Mouse (Mus musculus): Measurements from ENCODE around the gene Phactr1. TPM values are rescaled to one million over a fixed set of nuclear protein-coding genes. Genes with fewer than 3 reads are reported as not detected.
"Not testable (repeated sequence)": the region's sequence is repeated elsewhere in the genome, so short reads cannot be mapped to it uniquely, and the experiment has no call there.

Phactr1 gene
- polyA plus RNA-seq, 2 experiments = 3.6 to 6.7 TPM

DNA sequence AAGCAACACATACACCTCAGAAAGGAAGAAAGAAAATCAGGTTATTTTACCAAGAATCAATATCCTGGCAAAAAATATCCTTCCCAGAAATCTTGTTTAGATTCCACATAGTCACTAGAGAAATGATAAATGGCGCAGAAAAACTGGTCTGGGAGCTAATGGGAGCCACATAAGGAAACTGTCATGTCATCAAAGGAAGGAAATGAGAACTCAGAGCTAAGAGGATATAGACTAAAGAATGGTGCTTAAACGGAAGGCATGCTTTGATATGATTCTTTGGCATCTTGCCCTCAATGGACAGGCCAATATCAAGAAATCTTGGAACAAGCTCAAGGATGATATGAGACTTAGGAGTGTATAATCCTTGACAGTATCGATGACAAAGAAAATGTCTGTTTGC is 263.7 kb downstream of the Phactr1 start:
- DNase-seq (ENCODE audit: low spot score) (peak; percentile 13), ATAC-seq (ENCODE audit: low FRiP score, low read depth) (no peak)
- 69% methylated on average over 3 of the region's 3 CpGs for WGBS
- H3K4me2 ChIP-seq (replicated peaks; ENCODE audit: low read depth, low read length, severe bottlenecking) = no peak overlapping the region
- H3K4me1 ChIP-seq (ENCODE audit: control insufficient read depth, insufficient read depth, low read length) = no peaks in the 10 kb centered on the region
- TF ChIP-seq POLR2A (IDR thresholded peaks at IDR 0.05; ENCODE audit: borderline replicate concordance, extremely low read depth, insufficient read depth, insufficient read length) = no peak
- no peak overlapping the region for H3K4me3 ChIP-seq (replicated peaks; ENCODE audit: low read length)
- H3K27me3 ChIP-seq (ENCODE audit: control insufficient read depth, insufficient read depth, low read length) = no peaks in the 10 kb centered on the region
- no peaks in the 10 kb centered on the region for H3K9me3 ChIP-seq (ENCODE audit: control insufficient read depth, low read length)
- no peak overlapping the region for H3K9ac ChIP-seq (ENCODE audit: low read depth, low read length, severe bottlenecking)
- H3K27ac ChIP-seq (replicated peaks; ENCODE audit: low read depth, low read length) = no peak overlapping the region
- H3K36me3 ChIP-seq (ENCODE audit: control insufficient read depth, insufficient read depth, low read length) = no peaks in the 10 kb centered on the region

DNA sequence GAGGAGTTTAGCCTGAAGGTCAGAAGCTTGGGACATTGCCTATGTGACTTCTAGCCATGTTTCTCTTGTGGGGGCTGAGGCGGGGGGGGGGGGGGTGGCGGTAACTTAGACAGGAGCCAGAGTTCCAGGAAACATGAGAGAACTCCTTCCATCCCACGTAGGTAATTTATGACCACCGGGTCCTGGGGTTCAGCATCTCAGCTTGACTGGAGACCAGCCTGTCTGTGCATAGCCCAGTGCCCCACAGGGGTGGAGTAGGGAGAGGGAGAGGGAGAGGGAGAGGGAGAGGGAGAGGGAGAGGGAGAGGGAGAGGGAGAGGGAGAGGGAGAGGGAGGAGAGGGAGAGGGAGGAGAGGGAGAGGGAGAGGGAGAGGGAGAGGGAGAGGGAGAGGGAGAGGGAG is 264.8 kb downstream of the Phactr1 start:
- H3K9me3 ChIP-seq (ENCODE audit: control insufficient read depth, low read length); H3K9ac ChIP-seq (ENCODE audit: low read depth, low read length, severe bottlenecking); H3K4me2 ChIP-seq (replicated peaks; ENCODE audit: low read depth, low read length, severe bottlenecking); H3K27me3 ChIP-seq (ENCODE audit: control insufficient read depth, insufficient read depth, low read length); H3K27ac ChIP-seq (replicated peaks; ENCODE audit: low read depth, low read length); H3K36me3 ChIP-seq (ENCODE audit: control insufficient read depth, insufficient read depth, low read length); ATAC-seq (ENCODE audit: low FRiP score, low read depth); H3K4me1 ChIP-seq (ENCODE audit: control insufficient read depth, insufficient read depth, low read length); DNase-seq (ENCODE audit: low spot score); H3K4me3 ChIP-seq (replicated peaks; ENCODE audit: low read length): not testable (repeated sequence)
- WGBS = 39% methylated on average over 4 of the region's 4 CpGs

DNA sequence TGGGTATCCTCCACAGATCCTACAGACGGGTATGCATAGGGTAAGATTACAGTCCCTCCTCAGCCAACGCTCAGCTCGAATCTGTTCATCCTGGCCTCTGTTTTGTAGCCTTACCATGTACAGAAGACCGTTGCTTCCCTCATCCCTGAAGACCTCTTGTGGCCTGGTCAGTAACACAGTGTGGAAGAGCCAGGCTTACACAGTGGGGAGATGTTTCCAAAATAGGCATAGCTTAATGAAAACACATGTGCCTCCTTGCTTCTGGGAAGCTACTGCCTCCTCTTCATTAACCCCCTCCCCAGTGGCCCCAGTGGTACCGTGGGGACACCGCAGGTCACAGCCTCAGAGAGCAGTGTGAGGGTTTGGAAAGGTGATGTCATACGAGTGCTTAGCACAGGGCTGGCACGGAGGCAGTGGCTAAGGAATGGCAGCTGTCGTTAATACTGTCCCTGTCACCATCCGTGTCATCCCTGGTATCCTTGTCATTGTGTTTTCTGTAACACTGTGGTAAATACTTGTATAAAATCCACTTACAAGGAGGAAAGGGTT is 268.4 kb downstream of the Phactr1 start:
- no peak overlapping the region for H3K27ac ChIP-seq (replicated peaks; ENCODE audit: low read depth, low read length)
- H3K36me3 ChIP-seq (ENCODE audit: control insufficient read depth, insufficient read depth, low read length) = no peaks in the 10 kb centered on the region
- no peaks in the 10 kb centered on the region for H3K4me1 ChIP-seq (ENCODE audit: control insufficient read depth, insufficient read depth, low read length)
- H3K9ac ChIP-seq (ENCODE audit: low read depth, low read length, severe bottlenecking) = no peak overlapping the region
- no peaks in the 10 kb centered on the region for H3K27me3 ChIP-seq (ENCODE audit: control insufficient read depth, insufficient read depth, low read length)
- ATAC-seq (ENCODE audit: low FRiP score, low read depth) (no peak), DNase-seq (ENCODE audit: low spot score) (no peak)
- H3K4me3 ChIP-seq (replicated peaks; ENCODE audit: low read length) = no peak overlapping the region
- 77% methylated on average over 10 of the region's 10 CpGs for WGBS
- no peaks in the 10 kb centered on the region for H3K9me3 ChIP-seq (ENCODE audit: control insufficient read depth, low read length)
- no peak overlapping the region for H3K4me2 ChIP-seq (replicated peaks; ENCODE audit: low read depth, low read length, severe bottlenecking)
- no peak for TF ChIP-seq POLR2A (IDR thresholded peaks at IDR 0.05; ENCODE audit: borderline replicate concordance, extremely low read depth, insufficient read depth, insufficient read length)

DNA sequence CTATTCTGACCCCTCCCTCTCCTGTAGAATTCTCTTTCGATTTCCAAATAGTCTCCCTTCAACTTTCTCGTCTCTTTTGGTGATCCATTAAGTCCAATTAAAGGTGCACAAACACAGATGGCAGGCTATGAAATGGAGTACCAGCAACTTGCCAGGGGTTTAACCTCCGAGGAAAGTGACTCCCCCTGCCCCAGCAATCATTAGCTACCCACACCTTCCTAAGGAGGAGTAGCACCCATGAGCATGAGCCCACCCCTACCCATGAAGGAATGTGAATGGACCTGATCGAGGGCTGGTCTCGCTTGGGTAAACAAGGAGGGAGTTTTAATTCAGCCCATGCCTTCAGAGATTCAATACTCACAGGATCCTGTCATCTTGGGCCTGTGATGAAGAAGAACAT is 268.9 kb downstream of the Phactr1 start:
- no peak overlapping the region for H3K4me2 ChIP-seq (replicated peaks; ENCODE audit: low read depth, low read length, severe bottlenecking)
- no peaks in the 10 kb centered on the region for H3K27me3 ChIP-seq (ENCODE audit: control insufficient read depth, insufficient read depth, low read length)
- 65% methylated on average over 5 of the region's 5 CpGs for WGBS
- no peaks in the 10 kb centered on the region for H3K4me1 ChIP-seq (ENCODE audit: control insufficient read depth, insufficient read depth, low read length)
- no peak for ATAC-seq (ENCODE audit: low FRiP score, low read depth)
- H3K36me3 ChIP-seq (ENCODE audit: control insufficient read depth, insufficient read depth, low read length) = no peaks in the 10 kb centered on the region
- no peak overlapping the region for H3K4me3 ChIP-seq (replicated peaks; ENCODE audit: low read length)
- H3K9ac ChIP-seq (ENCODE audit: low read depth, low read length, severe bottlenecking) = no peak overlapping the region
- H3K27ac ChIP-seq (replicated peaks; ENCODE audit: low read depth, low read length) = no peak overlapping the region
- DNase-seq (ENCODE audit: low spot score) = no peak
- H3K9me3 ChIP-seq (ENCODE audit: control insufficient read depth, low read length) = no peaks in the 10 kb centered on the region
- no peak for TF ChIP-seq POLR2A (IDR thresholded peaks at IDR 0.05; ENCODE audit: borderline replicate concordance, extremely low read depth, insufficient read depth, insufficient read length)

DNA sequence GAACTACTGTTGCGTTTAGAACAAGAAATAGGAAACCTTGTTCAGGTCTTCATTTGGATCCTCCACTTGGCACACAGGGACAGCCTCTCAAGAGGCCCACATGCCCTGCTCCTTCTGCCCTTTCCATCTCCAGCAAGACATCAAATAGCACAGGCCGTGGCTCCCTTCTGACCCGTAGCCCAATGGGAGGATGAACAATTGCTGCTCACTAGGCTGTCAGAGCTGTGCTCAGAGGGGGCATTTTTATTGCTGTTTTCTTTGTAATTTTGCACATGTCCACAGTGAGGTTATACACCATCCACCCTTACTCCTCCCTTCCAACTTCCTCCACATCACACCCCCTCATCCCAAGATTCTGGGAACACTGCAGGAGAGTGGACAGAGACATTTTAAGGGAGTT is 269.6 kb downstream of the Phactr1 start:
- Histone ChIP-seq H3K36me3 (ENCODE audit: control insufficient read depth, insufficient read depth, low read length) (no peaks in the 10 kb centered on the region), H3K4me1 (ENCODE audit: control insufficient read depth, insufficient read depth, low read length) (no peaks in the 10 kb centered on the region), H3K4me3 (replicated peaks; ENCODE audit: low read length) (no peak overlapping the region), H3K27me3 (ENCODE audit: control insufficient read depth, insufficient read depth, low read length) (no peaks in the 10 kb centered on the region), H3K9me3 (ENCODE audit: control insufficient read depth, low read length) (no peaks in the 10 kb centered on the region), H3K9ac (ENCODE audit: low read depth, low read length, severe bottlenecking) (no peak overlapping the region), H3K4me2 (replicated peaks; ENCODE audit: low read depth, low read length, severe bottlenecking) (no peak overlapping the region), H3K27ac (replicated peaks; ENCODE audit: low read depth, low read length) (no peak overlapping the region)
- ATAC-seq (ENCODE audit: low FRiP score, low read depth) (no peak), DNase-seq (ENCODE audit: low spot score) (no peak)
- WGBS = 81% methylated on average over 3 of the region's 3 CpGs
- no peak for TF ChIP-seq POLR2A (IDR thresholded peaks at IDR 0.05; ENCODE audit: borderline replicate concordance, extremely low read depth, insufficient read depth, insufficient read length)
